ENCODE assay signal across 9 mouse cellular contexts in the genomic region with DNA sequence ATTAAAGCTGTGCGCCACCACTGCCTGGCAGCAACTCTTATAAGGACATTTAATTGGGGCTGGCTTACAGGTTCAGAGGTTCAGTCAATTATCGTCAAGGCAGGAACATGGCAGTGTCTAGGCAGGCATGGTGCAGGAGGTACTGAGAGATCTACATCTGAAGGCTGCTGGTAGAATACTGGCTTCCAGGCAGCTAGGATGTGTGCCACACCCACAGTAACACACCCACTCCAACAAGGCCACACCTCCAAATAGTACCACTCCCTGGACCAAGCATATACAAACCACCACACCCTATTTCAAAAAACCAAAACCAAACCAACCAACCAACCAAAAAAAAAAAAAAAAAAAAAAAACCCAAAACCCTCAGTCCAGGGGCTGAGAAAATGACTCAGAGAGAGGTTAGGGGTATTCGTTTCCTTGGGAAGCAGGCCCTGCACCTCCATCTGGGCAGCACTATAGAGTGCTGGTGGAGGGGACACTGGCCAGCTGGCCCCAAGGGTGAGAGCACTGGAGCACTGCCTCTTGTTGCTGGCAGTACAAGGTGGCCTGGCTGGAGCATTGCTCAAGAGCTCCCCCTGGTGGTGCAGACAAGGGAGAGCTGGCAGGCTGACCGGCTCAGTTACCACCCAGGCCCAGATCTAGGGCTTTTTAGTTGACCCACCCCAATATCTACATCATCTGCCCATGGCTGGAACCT. TPM values are rescaled to one million over a fixed set of nuclear protein-coding genes. Genes with fewer than 3 reads are reported as not detected.
DNase-seq lines count a peak whose midpoint lies in the region; ATAC-seq and TF ChIP-seq lines count a peak whose summit lies in the region.
"Had no signal": no experiment of that assay in that cellular context is flagged by ENCODE, and none has a peak within 500 bp of the region (broad histone marks: within the 10 kb centered on the region; RNA-seq: fewer than 3 reads in every experiment).

No protein-coding gene starts in this region.

- H3K9ac ChIP-seq in embryonic facial prominence, embryonic 14.5 days (ENCODE audit: low read depth, low read length) = no peak overlapping the region
- H3K9ac ChIP-seq in stomach, embryonic 15.5 days = no peak overlapping the region

- 47% methylated on average over 4 of the region's 4 CpGs for WGBS in embryonic facial prominence, embryonic 14.5 days
- WGBS in kidney, adult 2 months = 54% methylated on average over 4 of the region's 4 CpGs
- 52% methylated on average over 4 of the region's 4 CpGs for WGBS in stomach, embryonic 15.5 days

- TF ChIP-seq CTCF in kidney, adult 2 months (conservative IDR thresholded peaks at IDR 0.05; ENCODE audit: insufficient read depth, insufficient read length, low read depth, low read length) = peak; percentile 93

- no peak overlapping the region for H3K4me3 ChIP-seq in embryonic facial prominence, embryonic 14.5 days (ENCODE audit: low read depth, low read length)
- H3K4me3 ChIP-seq in kidney, adult 2 months (ENCODE audit: insufficient read depth, low read depth, low read length) = no peak overlapping the region
- H3K4me3 ChIP-seq in stomach, embryonic 15.5 days (replicated peaks) = no peak overlapping the region

- H3K36me3 ChIP-seq in embryonic facial prominence, embryonic 14.5 days (ENCODE audit: control insufficient read depth, insufficient read depth, low read length) = no peaks in the 10 kb centered on the region
- H3K36me3 ChIP-seq in kidney, adult 2 months (ENCODE audit: control insufficient read depth, insufficient read depth, low read length) = no peaks in the 10 kb centered on the region
- H3K36me3 ChIP-seq in stomach, embryonic 15.5 days = no peaks in the 10 kb centered on the region

- H3K9me3 ChIP-seq in embryonic facial prominence, embryonic 14.5 days (ENCODE audit: control insufficient read depth, low read length) = no peaks in the 10 kb centered on the region
- no peaks in the 10 kb centered on the region for H3K9me3 ChIP-seq in stomach, embryonic 15.5 days

- no peaks in the 10 kb centered on the region for H3K4me1 ChIP-seq in embryonic facial prominence, embryonic 14.5 days (ENCODE audit: control insufficient read depth, insufficient read depth, low read length)
- no peaks in the 10 kb centered on the region for H3K4me1 ChIP-seq in kidney, adult 2 months (ENCODE audit: control insufficient read depth, insufficient read depth, low read length)
- H3K4me1 ChIP-seq in stomach, embryonic 15.5 days = no peaks in the 10 kb centered on the region

- peak; percentile 57 for ATAC-seq in CD4-positive, CD25-positive, alpha-beta regulatory T cell, adult 4 months
- peak; percentile 65; the same call in 1 of the 2 replicates for ATAC-seq in embryonic facial prominence, embryonic 14.5 days (ENCODE audit: low read depth)
- peak; percentile 95 for ATAC-seq in monocyte, adult 5-6 weeks (replicated peaks; ENCODE audit: insufficient number of reproducible peaks, low FRiP score, low TSS enrichment, poor library complexity, severe bottlenecking)
- ATAC-seq in stomach, embryonic 15.5 days (ENCODE audit: insufficient read depth, low FRiP score, low read depth) = peak; percentile 62; the same call in 1 of the 2 replicates

- no peak overlapping the region for H3K27ac ChIP-seq in embryonic facial prominence, embryonic 14.5 days (replicated peaks; ENCODE audit: low read depth, low read length)
- H3K27ac ChIP-seq in kidney, adult 2 months (ENCODE audit: insufficient read depth, low read depth, low read length) = no peak overlapping the region
- no peak overlapping the region for H3K27ac ChIP-seq in stomach, embryonic 15.5 days

- no peaks in the 10 kb centered on the region for H3K27me3 ChIP-seq in embryonic facial prominence, embryonic 14.5 days (replicated peaks; ENCODE audit: control insufficient read depth, insufficient read depth, low read length)
- no peaks in the 10 kb centered on the region for H3K27me3 ChIP-seq in kidney, adult 2 months (replicated peaks; ENCODE audit: control insufficient read depth, insufficient read depth, low read length)
- H3K27me3 ChIP-seq in stomach, embryonic 15.5 days (replicated peaks) = no peaks in the 10 kb centered on the region

- peak; percentile 74 to 83 for DNase-seq in adrenal gland, postnatal 36 days
- DNase-seq in embryonic facial prominence, embryonic 14.5 days (ENCODE audit: low spot score) = peak; percentile 46
- DNase-seq in heart, adult 9 months (ENCODE audit: low spot score in 2 of 2) = peak; percentile 36 to 42
- peak; percentile 54 for DNase-seq in kidney, adult 2 months
- DNase-seq in liver = peak; percentile 86

- no peak overlapping the region for H3K4me2 ChIP-seq in embryonic facial prominence, embryonic 14.5 days (ENCODE audit: low read depth, low read length)
- H3K4me2 ChIP-seq in stomach, embryonic 15.5 days = no peak overlapping the region

- TF ChIP-seq POLR2A in kidney, adult 2 months (IDR thresholded peaks at IDR 0.05; ENCODE audit: low read depth, low read length) = no peak

RNA-seq across cellular contexts. Expression of gene Ccz1, which starts 39.6 kb away (rescaled TPM):
- polyA plus RNA-seq in CD4-positive, CD25-positive, alpha-beta regulatory T cell, adult 4 months (2017; shearing (Covaris generic)) = 10 to 100 TPM; 36.3 to 36.6 TPM
- 10 to 100 TPM; 54.1 to 62.9 TPM for total RNA-seq in adrenal gland, postnatal 36 days (2021)
- 69.6 and 76.1 TPM in 2 replicates for polyA plus RNA-seq in embryonic facial prominence, embryonic 14.5 days (2014; fragmentation: Nextera tagmentation; extraction: Ambion mirVana)
- 12.9 and 17.3 TPM in 2 replicates for polyA plus RNA-seq in kidney, adult 2 months (2012; rRNA removed)
- total RNA-seq in monocyte, adult 5-6 weeks (2017) = 75.1 to 99.1 TPM (median 81.7 TPM) in 3 replicates
- polyA plus RNA-seq in stomach, embryonic 15.5 days (2015; fragmentation: Nextera tagmentation; extraction: Ambion mirVana) = 68.4 and 76.6 TPM in 2 replicates

RNA-seq across cellular contexts. Expression of gene Rsph10b, which starts 42.2 kb away (rescaled TPM):
- under 1 TPM; 0.62 to 0.75 TPM for polyA plus RNA-seq in CD4-positive, CD25-positive, alpha-beta regulatory T cell, adult 4 months (2017; shearing (Covaris generic))
- total RNA-seq in adrenal gland, postnatal 36 days (2021) = 1 to 10 TPM; 1.8 to 8.8 TPM
- 3.3 and 4.7 TPM in 2 replicates for polyA plus RNA-seq in embryonic facial prominence, embryonic 14.5 days (2014; fragmentation: Nextera tagmentation; extraction: Ambion mirVana)
- polyA plus RNA-seq in kidney, adult 2 months (2012; rRNA removed) = 0.31 and 0.61 TPM in 2 replicates
- total RNA-seq in monocyte, adult 5-6 weeks (2017) = 0.29 to 1.9 TPM (median 0.32 TPM) in 3 replicates
- 0.43 and 0.48 TPM in 2 replicates for polyA plus RNA-seq in stomach, embryonic 15.5 days (2015; fragmentation: Nextera tagmentation; extraction: Ambion mirVana)

RNA-seq across cellular contexts. Expression of gene Gm42421, which starts 47.1 kb away (rescaled TPM):
- 1 to 10 TPM in 1 of 2 experiments, under 1 TPM in 1; 0.82 to 2.3 TPM for polyA plus RNA-seq in CD4-positive, CD25-positive, alpha-beta regulatory T cell, adult 4 months (2017; shearing (Covaris generic))
- total RNA-seq in adrenal gland, postnatal 36 days (2021) = under 1 TPM in 1 of 2 experiments, not detected in 1; 0.46 TPM
- 0.49 and 0.63 TPM in 2 replicates for polyA plus RNA-seq in embryonic facial prominence, embryonic 14.5 days (2014; fragmentation: Nextera tagmentation; extraction: Ambion mirVana)
- not detected in 2 replicates for polyA plus RNA-seq in kidney, adult 2 months (2012; rRNA removed)
- total RNA-seq in monocyte, adult 5-6 weeks (2017) = 2.9 TPM in 1 of 3 replicates, not detected in the others
- polyA plus RNA-seq in stomach, embryonic 15.5 days (2015; fragmentation: Nextera tagmentation; extraction: Ambion mirVana) = 0.42 and 0.77 TPM in 2 replicates

RNA-seq across cellular contexts. Expression of gene Ocm, which starts 51.4 kb away (rescaled TPM):
- not detected for polyA plus RNA-seq in CD4-positive, CD25-positive, alpha-beta regulatory T cell, adult 4 months (2017; shearing (Covaris generic))
- not detected for total RNA-seq in adrenal gland, postnatal 36 days (2021)
- 0.34 and 1.1 TPM in 2 replicates for polyA plus RNA-seq in embryonic facial prominence, embryonic 14.5 days (2014; fragmentation: Nextera tagmentation; extraction: Ambion mirVana)
- not detected in 2 replicates for polyA plus RNA-seq in kidney, adult 2 months (2012; rRNA removed)
- total RNA-seq in monocyte, adult 5-6 weeks (2017) = not detected in 3 replicates
- polyA plus RNA-seq in stomach, embryonic 15.5 days (2015; fragmentation: Nextera tagmentation; extraction: Ambion mirVana) = not detected in 2 replicates
- polyA plus RNA-seq: gonadal fat pad, adult 2 months had no signal
